Mouse (Mus musculus) heart, postnatal 36 days (tissue): ENCODE measurements around the gene Dbn1. TPM values are rescaled to one million over a fixed set of nuclear protein-coding genes. Genes with fewer than 3 reads are reported as not detected.

Experiments
- DNase-seq, 2 experiments: peaks; one replicate each; pipeline ENCODE4 v3.0.0; 2021 to 2022
- intact Hi-C: fragments of 180-260 bp; cut with DNase I; formaldehyde crosslinking; loops from one replicate; pipeline ENCODE4 v1.15.1; 2025
- total RNA-seq, 2 experiments: library from RNA; stranded (reverse); gene quantifications; 2 replicates each; pipeline ENCODE4 v1.2.3; 2021

The Dbn1 gene
- total RNA-seq, 2 experiments from 2014 or later = 9.4 to 9.6 TPM

DNA sequence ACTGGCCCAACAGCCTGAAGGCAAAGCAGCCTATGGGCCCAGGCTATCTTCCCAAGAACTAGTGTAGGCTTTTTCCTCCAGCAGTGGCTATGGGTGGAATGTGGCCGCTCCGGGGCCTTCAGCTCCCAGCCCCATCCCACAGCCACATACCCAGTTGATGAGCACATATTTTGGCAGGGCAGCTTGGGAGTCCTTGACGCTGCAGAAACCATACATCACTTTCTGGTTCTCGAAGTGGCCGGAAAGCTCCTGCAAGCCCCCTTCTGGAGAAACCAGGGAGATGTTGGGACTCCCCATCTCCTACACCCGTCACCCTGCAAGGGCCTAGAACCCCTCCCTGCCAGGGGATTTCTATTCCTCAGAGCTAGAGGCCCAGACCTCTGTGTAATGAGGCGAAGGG lies 5.4 kb downstream of the Dbn1 start:
- intact Hi-C loops = no loop called here
- DNase-seq = no peak

DNA sequence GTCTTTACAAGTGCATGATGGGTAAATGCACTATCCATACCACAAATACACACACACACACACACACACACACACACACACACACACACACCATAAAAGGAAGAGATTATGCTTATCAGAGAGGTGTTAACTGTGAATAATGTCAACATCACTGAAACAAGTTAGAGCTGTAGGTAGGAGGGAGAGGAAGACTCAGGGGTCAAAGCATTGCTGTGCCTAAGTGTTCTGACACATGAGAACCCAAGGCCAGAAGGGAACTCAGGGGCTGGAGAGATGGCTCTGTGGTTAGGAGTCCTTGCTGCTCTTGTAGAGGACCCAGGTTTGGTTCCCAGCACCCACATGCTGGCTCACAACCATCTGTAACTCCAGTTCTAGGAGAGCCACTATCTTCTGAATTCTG lies 8.0 kb downstream of the Dbn1 start:
- intact Hi-C loops = no loop called here

DNA sequence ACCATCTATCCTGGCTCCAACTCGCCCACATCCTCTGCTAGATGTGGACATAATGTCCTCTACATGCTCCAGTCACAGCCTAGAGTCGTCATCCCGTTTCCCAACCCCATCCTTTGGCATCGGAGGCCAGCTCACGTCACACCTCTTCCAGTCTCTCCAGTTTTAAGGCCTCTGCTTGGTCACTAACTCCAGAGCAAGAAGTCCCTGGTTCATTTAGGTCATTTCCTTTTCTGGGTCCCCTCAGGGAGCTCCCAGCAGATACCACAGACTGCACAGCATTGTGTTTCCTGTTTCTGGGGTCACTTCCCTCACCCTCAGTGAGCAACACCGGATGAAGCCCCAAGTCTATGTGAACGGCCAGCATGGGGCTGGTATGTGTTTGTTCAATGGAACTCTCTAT lies 8.9 kb downstream of the Dbn1 start:
- no peak for DNase-seq
- intact Hi-C loops = no loop called here

More for the DNA sequence above, 8.0 kb downstream of the Dbn1 start:
- DNase-seq = no peak

DNA sequence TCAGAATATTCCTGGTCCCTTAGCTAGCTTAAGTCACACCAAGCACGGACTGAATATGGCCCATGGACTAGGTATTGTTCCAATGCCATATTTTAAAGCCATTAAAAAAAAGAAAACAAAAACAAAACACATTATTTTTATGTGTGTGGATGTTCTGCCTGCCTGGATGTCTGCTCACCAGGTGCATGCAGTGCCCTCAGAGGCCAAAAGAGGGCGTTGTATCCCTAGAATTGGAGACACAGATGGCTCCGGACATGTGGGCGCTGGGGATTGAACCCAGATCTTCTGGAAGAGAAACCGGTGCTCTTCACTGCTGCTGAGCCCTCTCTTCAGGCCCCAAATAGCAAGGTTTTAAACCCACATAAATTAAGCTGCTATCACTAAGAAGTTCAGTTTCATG lies 9.9 kb downstream of the Dbn1 start:
- no peak for DNase-seq
- intact Hi-C loops = no loop called here

DNA sequence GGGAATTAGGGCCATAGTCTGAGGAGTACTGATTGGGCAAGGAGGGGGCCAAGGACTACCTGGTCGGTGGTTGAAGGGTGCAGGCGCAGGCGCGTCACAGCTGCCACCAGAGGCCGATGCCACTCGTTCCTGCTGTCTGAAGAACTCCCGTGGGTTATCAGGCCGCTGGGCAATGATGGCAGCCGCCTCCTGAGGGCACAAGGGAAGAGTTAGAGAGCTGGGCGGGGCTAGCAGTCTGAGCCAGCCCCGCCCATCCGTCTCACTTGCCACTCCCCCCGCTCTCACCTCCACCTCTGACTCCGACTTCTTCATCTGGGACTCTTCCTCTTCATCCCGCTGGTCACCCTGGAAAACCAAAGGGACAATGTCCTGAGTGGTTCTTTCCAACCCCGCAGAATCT lies 10.4 kb downstream of the Dbn1 start:
- DNase-seq = no peak
- intact Hi-C loops = no loop called here

DNA sequence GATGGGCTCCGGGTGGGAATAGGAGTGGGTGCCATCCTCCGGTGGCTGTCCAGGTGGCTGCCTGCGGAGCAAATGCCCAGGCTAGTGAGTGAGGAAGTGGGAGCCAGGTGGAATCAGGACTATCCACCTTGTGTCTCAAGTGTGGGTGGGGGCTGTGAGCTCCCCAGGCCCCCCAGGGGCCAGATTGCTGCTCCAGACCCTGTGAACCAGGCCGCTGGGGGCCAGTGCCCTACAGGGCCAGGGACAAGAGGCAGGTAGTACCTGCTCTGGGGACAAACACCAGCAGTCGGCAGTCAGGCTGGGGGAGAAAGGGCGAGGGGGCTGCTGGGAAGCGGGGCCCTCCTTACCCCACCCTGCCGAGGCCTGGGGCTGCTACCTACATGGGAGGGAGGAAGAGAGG lies 11.7 kb downstream of the Dbn1 start:
- DNase-seq = no peak
- intact Hi-C loops = no loop called here

DNA sequence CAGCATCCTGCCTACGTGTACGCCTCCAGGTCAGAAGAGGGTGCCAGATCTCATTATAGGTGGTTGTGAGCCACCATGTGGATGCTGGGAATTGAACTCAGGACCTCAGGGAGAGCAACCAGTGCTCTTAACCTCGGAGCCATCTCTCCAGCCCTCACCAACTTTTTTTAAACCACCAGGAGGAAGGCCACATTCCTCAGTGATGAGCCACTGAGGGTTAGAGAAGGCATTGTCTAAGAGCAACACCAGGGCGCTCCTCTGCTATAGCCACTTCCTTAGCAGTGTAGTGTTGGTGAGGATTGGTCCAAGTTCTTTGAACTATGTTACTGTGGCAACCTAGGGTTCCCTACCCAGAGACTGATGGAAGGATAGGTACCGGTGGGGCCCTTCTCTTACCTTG lies 12.2 kb downstream of the Dbn1 start:
- intact Hi-C loops = no loop called here

DNA sequence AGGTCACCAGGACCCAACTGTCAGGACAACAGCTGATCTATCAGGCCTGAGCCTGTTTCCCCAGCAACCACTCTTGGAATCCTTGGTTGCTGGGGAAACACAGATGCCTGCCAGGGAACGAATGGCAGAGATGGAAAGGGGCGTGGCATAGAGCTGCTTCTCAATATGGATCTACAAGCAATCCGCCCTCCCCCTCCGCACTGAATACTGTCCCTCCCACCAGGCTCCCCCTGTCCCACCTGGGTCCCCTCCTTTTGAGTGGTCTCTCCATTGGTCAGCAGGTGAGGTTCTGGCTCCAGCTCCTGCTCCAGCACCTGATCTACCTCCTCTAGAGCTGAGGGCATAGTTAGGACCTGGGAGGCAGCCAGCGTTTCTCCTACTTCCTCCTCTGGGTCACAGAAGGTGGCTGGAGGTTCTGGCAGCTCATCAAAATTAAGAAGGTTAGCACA lies 13.3 kb downstream of the Dbn1 start:
- no peak for DNase-seq
- intact Hi-C loops = no loop called here

More for the DNA sequence above, 12.2 kb downstream of the Dbn1 start:
- DNase-seq = no peak

DNA sequence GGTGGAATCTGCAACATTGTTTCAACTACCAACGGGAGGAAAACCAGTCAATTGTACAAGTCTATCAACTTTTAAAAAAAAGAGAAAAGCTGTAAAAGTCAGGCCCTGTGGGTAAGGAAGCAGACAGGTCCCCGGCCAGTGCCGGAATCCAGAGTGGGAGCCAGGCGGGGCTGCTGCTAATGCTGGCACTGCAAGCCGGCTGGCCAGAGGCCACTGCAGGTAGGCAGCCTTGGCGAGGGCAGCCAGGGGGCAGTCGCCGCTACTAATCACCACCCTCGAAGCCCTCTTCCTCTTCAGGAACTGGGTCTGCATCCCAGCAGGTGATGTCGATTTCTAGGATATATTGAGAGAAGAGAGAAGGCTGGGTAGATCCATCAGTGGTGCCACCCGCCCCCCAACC lies 13.9 kb downstream of the Dbn1 start:
- no peak for DNase-seq
- intact Hi-C loops = loop anchor here (2.0 kb wide), 1 partner anchor 39 kb away; the partner anchor contains the start of gene Pdlim7

DNA sequence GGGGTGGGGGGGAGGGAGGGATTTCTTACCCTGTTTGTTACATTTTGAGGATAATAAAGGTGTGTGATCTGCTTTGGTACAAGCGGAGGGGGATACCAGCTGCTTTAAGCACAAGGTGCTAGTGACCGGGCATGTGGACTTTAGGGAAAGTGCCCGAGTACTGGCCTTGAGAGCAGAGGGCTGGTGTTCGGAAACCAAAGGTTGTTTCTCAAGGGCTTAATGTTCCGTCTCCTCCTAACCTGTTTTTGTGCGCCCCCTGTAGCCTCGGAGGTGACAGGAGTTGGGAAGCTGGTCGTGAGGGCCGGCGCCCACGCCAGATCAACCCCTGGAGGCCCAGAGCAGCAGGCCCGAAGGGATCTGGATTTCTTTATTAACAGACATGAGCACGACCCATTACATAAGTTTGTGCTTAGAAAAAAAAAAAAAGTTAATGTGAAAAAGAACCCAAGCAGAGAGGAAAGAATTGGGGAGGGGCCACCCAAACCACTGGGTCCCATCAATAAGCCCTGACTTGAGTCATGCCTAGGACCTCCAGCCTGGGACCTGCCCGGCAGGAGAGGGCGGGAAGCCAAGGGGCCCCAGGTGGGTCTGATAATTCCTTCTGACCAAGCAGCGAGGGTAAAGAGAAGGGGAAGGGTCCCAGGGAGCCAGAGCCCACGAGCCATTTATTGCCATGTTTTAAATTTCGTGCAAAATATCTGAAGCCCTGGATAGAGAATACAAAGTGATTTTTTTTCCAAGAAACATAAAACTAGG lies 14.7 kb downstream of the Dbn1 start:
- no peak for DNase-seq

DNA sequence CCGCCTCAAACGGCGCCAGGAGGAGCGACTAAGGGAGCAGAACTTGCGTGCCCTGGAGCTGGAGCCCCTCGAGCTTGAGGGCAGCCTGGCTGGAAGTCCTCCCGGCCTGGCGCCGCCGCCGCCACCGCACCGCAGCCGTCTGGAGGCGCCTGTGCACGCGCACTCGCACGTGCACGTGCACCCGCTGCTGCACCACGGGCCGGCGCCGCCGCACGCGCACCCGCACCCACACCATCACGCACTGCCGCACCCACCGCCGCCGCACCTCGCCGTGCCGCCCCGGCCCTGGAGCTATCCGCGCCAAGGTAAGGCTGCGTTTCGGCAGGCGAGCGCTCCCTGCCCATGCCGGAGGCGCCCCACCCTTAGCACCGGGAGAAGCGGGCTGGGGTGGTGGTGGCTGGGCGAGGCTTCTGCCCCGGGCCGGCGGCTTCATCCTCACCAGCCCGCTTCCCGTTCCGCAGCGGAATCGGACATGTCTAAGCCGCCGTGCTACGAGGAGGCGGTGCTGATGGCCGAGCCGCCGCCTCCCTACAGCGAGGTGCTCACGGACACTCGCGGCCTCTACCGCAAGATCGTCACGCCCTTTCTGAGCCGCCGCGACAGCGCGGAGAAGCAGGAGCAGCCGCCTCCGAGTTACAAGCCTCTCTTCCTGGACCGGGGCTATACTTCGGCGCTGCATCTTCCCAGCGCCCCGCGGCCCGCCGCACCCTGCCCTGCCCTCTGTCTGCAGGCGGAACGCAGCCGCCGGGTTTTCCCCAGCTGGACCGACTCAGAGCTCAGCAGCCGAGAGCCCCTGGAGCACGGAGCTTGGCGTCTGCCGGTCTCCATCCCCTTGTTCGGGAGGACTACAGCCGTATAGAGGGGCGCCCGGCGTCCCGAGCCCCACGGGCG lies 15.5 kb downstream of the Dbn1 start:
- DNase-seq = peak; percentile 63 to 75
- intact Hi-C loops = loop anchor here (2.0 kb wide), 1 partner anchor 40 kb away; the partner anchor contains the start of gene Pdlim7

More for the DNA sequence above, 14.7 kb downstream of the Dbn1 start:
- intact Hi-C loops = loop anchor here (2.0 kb wide), 1 partner anchor 40 kb away; the partner anchor contains the start of gene Pdlim7

DNA sequence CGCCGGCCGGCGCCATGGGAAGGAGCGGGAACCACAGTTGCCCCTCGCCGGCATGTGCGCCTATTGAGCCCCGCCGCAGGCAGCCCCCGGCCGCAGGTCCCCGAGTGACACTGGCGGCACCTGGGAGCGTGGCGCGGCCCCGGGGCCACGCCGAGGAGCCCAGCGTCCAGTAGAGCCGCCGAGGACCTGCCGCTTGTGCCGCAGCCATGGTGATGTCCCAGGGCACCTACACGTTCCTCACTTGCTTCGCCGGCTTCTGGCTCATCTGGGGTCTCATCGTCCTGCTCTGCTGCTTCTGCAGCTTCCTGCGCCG lies 16.1 kb downstream of the Dbn1 start:
- intact Hi-C loops = loop anchor here (1.0 to 2.0 kb wide), 3 partner anchors 41 to 66 kb away; partner anchors contain the start of gene Pdlim7
- peak in 1 of 2 experiments; percentile 61 for DNase-seq

DNA sequence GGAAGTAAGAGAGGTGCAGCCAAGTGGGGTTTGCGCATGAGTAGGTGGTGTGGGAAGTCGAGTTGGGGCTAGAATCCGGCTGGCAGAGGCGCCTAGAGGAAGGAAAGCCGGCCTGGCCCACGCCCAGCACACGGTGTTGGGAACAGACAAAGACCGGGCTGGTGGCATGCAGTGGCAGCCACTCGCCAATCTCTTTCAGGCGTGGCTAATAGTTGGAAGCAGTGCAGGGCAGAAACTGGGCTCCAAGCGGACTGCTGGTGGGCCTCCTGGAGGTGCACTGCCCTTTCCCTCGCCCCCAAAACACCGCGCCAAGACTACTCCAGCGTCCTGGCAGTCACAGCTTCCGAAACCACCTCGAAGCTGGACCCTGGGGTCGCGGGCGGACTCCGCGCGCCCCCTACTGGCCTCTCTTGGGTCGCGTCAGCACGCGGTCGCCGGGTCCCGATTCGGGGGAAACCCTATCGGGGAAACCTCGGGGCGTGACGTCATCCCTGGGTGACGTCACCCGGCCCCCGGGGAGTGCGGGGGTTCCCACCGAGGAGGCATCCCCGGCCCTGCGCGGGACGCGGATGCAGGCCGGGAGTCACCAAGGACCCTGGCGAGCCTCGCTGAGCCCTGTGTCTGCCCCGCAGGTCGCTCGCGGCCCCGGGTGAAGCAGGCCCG lies 16.6 kb downstream of the Dbn1 start:
- intact Hi-C loops = loop anchor here (1.0 kb wide), 2 partner anchors 53 to 66 kb away; no protein-coding TSS in a partner anchor
- DNase-seq = peak; percentile 88 to 91

DNA sequence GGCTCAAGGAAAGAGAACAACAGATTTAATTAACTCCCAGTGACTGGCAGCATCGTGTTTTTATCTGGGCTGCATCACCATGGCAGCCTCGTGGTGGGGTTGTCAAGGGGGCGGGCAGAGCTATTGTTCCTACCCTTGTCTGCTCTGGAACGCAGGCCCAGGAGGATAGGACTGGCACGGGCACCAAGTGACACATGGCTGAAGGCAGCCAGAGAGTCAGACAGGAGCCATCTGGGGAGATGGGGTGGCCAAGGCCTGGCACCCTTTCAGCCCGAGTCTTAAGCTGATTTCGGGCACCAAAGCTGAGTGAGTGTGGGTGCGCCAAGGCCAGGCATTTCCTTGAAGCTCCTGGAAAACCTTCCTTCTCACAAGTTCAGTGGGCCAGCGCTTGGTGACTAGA lies 17.5 kb downstream of the Dbn1 start:
- intact Hi-C loops = no loop called here
- DNase-seq = no peak

DNA sequence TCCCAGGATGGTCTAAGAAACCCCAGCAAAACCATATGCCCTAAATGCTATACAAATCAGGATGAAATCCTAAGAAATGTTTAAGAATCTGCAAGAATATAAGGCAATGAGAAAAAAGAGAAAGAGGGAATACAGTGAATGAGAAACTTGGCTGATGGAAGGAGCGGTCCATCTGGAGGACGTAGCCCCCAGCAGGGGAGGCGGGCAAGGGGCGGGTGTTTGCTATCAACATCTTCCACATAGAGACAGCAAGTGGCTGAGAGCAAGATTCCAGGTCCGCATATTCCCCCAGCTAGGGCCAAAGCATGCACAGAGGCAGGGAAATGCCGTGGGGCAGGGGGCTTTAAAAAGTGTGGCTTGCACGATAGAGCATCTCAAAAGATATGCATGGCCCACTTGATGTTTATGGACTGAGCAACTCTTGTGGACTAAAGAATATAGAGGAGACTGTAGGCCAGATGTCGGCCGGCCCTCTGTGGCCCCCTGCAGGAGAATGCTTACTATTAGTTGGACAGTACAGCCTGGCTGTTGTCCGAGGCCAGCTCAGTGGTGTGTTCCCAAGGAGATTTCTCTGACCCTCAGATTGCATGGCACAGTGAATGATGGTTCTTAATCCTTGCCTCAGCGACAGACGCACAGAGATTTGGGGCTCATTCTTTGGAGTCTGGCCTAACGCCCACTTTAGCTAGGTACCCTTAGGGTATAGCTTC lies 18.9 kb downstream of the Dbn1 start:
- no peak for DNase-seq
- intact Hi-C loops = no loop called here

DNA sequence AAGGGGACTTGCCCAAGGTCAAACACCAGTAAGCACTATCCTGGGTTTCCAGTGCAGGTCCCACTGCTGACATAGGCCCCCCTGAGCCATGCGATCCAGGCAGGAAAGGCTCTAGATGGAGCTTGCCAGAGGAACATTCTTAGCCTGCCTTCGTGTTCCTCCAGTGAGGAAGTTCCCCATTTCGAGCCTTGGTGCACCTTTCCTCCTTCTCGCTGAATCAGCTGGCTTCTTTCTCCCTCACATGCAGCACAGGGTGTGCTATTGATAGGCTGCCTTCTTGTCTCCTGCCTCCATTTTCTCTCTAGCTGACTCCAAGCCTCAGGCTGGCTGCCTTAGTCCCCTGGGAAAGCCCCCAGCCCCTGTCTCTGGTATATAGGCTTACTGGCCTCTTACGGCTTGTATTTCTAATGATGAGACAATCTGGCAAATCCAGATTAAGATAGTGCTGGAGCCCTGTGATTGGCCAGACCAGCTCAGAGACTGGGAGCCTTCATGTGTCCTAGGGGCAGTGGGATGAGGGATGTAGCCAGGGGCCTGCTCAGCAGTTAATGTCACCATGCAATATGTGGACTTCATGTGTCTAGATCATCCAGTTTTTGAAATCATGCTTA lies 22.0 kb downstream of the Dbn1 start:
- no peak for DNase-seq
- intact Hi-C loops = no loop called here

DNA sequence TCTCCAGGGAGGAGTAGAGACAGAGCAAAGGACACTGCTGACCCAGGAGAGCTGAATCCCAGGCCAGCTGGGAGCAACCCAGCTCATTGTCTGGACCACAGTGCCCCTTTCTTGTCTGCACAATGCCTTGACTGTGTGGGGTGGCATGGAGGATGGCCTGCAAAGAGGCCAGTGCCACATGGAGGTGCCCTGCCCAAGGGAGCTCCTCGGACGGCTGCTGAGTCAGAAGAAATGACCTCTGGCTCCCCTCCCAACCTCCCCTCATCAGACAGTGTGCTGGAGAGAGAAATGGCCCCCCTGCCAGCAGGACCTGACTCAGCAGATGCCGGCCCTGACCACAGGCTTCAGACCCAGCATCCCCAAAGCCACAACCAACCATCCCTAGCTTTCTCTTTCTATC lies 22.7 kb downstream of the Dbn1 start:
- intact Hi-C loops = no loop called here
- DNase-seq = no peak

DNA sequence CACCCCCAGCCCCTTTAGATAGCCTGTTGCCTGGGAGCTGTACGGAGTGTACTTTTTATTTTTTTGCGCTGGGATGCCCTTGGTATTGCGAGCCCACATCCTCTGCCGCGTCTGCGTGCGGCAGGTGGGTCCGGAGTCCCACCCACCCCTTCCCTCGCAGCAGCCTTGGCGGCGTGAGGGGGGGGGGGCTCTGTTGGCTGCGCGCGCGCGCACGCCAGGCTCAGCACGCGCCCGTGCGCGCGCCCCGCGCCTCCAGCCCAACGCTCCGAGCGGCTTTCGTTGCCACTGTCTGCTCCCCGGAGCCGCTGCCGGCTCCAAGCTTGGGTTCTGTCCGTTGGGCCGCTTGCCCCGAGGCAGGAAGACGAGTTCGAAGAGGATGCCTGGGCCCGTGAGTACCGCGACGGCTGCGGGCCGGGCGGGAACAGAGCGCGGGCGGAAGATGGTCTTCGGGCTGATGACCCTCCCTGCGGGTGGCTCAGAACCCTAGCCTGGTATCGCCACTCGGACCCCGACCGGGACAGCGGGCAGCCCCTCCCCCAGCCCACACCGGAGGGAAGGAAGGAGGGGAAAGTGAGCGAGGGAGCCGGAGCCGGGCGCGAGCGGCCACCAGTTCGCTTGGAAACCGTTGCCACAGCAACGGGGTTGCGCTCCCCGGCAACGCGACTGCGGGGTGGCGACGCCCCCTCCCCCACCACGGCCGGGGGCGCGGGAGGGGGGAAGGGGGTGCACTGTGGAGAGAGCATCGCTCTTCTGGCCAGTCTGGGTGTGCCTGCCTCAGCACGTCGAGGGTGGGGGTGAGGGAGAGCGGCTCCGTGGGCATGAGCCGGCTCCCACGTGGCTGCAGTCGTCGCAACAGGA lies 23.7 kb downstream of the Dbn1 start, which contains the start of gene Prr7:
TSS of gene Prr7 (plus strand) at position 241 of the 858 bp plus-strand sequence.
- intact Hi-C loops = no loop called here

More for the DNA sequence above, 23.7 kb downstream of the Dbn1 start, which contains the start of gene Prr7:
- DNase-seq = peak in 1 of 2 experiments; percentile 56
